Mouse (Mus musculus) inflammation-experienced regulatory T-cells, adult 6 months (primary cell): ENCODE results near the gene Synj1. TPM values are rescaled to one million over a fixed set of nuclear protein-coding genes. Genes with fewer than 3 reads are reported as not detected.

Experiments used
- ATAC-seq: one replicate; pipeline ENCODE4 v1.8.0; 2017
- polyA plus RNA-seq, 3 experiments: library from polyadenylated mRNA; unstranded; fragments of 100-300 nt; shearing (Covaris generic); gene quantifications; one replicate each; pipeline ENCODE4 v1.2.1; 2017

Gene Synj1
- polyA plus RNA-seq, result 10 to 100 TPM; 31.5 to 33.9 (median 33.2) TPM

DNA sequence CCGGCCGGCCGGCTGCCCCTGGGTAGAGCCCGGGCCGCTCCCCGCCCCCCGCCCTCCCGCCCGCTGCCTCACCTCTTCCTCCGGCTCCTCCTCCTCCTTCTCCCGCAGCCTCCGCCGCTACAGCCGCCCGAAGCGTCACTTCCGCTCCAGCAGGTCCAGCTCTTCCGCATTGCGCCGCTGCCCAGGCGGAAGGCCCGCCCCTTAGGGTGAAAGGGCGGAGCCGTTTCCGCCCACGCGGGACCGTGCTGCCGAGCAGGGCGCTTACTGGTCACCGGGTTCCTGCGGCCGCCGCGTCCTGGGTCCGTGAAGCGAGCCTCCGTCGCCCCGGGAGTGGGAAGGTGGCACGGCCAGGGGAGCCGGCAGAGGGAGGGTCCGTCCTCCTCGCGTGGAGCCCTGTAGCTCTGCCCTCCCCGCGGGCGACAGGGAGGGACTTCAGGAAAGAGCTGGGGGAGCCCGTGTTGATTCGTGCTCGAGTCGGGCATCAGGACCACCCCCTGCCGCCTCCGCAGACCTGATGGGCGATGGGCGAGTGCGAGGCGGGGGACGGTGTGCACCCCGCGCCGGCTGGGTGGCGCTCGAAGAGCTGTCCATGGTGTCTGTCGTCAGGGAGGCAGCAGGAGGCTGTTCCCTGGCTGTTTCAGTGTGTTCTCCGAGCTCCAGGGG is at the start of gene Synj1:
TSS of gene Synj1 (minus strand) at position 288 of the 663 bp plus-strand sequence.
- ATAC-seq, result peak; percentile 82

DNA sequence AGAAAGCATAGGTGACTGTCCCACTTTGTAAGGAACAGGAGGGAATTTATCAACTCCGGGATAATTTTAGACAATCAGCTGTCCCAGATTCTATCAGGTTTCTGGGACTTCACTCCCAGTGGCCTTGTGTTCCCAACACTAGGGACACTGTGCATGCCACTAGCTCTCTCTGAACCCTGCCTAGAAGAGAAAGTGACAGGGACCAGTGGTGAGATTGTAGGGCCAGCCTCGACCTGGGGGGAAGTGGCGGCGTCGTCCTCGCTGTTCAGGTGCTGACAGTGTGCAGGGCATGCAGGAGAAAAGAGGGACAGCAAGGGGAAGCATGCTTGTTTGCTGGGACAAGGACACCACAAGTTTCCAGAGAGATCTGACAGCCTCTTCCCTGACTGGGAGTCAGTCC is 46.6 kb upstream of the Synj1 start:
- no peak for ATAC-seq

DNA sequence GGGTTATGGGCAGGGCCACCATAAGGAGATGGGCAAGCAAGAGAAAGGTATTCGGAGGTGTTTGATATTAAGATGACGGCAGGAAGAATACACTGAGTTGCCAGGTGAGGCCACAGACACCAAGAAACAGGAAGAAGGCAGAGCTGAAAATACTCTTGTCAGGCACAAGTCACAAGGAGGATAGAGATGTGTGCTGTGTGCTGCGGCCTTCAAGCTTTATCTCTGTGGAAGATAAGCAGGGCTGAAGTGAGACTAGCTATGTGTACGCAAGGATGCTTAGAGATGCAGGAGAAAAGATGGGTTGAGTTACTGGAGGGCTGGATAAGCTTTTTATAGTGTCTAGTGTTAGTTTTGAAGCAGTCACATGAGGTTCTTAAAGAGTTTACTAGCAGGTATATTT is 46.2 kb upstream of the Synj1 start:
- peak; percentile 16 for ATAC-seq

DNA sequence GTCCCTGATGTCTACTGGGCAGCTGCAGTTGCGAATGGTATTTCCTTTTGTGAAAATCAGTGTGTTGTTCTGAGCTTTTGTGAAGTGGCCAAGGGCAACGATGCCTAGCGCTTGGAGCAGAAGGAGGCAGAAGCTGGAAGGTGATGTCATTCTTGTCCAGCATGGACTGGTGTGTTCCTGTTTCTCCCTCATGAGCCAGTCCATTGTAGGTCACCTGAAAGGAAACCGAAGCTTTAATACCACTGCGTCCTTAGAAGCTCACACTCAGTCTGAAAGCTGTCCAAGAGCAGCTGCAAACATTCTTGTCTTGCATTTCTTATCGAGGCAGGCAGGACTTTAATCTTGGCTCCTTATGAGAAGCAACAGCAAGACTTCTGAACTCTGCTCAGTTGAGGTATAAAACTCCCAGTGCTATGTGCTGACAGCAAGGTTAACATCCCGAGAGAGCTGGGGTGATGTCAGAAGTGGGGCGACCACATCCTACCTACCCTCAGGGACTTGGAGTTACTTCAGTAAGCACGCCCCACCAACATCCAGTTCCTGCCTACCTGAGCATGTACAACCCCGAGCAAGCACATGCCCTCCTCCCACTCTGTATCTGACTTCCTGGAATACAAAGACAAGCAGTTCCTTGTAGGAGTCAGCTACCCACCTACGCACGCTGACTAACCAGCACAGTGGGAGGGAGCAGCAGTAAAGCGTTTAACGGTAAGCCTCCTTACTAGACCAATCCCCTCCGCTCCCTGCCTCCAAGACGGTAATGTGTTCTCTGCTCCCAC is 45.1 kb upstream of the Synj1 start:
- peak; percentile 97 for ATAC-seq

DNA sequence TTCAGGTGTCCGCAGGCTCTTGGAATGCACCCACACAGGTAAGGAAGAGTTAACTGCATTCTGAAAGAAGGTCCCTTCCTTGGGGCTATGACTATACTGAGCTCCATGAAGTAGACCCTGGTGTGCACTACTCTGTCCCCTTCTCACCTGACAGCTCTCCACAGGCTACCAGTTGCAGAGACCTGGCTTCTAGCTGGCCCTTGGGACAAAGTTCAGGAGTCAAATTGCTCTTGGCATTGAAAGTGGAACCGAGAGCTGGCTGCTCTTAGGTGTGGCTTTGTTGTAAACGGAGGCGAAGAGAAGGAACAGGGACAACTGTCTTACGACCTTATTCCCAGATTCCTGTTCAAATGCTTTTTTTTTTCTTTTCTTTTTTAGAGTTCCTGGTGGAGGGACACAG is 44.0 kb upstream of the Synj1 start:
- no peak for ATAC-seq

DNA sequence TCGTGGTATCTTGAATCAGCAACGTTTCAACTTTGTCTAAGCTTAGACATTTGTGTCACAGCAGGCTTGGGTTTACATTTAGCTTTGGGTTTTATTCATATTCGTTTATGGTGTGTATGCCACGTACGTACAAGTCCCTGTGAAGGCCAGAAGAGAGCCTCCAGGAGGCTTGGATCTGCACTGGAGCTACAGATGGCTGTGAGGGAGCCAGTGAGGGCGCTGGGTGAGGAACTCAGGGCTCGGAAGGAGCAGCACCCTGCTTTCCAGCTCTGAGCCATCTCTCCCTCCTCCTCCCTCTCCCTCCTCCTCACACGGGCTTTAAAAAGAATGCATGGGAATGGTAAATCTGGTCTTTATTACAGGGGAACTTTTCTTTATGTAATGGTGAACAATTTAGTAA is 42.5 kb upstream of the Synj1 start:
- no peak for ATAC-seq

DNA sequence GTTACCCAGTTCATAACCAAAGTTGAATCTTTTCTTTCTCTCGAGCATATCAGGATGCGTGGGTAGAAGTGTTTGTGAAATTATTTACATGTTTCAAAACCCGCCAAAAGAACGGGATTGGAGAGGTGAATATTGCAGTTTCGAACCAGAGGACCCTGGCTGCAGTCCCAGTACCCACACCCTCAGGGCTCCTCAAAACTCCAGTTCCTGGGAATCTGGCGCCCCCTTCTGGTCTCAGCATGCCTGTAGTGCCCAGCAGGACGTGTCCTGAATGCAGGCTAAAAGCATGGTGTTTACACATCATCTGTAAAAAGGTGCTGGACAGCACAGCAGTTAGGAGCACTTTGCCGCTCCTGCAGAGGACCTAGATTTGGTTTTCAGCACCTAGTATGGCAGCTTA is 34.4 kb upstream of the Synj1 start:
- no peak for ATAC-seq

DNA sequence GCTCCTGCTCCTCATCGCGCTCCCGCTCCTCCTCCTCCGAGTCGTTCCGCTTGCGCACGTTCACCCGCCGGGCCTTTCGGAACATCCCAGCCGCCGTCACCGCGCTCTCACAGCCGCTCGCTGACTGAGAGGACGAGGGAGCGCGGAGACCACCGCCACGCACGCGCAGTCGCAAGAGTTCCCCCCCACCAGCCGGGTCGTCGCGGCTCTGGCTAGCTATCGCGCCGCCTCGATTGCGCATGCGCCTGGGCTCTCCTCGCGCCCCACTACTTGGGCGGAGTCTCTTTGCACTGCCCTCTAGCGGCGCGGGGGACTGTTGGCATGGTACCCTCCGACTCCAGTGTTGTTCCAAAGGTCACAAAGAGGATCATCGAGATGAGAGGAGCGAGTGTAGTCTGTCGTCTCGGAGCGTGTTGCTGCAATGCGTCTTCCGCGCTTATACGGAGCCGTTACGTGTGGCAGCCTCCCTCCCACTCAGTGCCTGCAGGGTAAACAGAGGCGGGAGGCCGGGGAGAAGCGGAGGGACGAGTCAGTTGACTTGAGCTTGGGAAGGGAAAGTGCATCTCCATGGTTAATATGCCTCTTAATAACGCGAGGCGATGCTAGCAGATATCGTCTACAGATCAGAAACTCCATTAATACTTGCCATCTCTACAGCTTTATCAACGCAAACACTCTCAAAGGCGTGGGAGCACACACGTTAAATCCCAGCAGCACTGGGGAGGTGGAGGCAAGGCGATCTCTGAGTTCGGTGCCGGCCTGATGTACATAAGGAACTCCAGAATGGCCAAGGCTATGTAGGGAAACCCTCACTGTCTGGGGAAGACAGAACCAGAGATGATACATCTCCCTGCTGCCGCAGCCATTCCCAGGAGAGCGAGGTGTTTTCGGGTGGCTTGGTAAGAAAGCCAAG is 33.4 kb upstream of the Synj1 start, which contains the start of gene Paxbp1:
TSS of gene Paxbp1 (minus strand) at position 274 of the 913 bp plus-strand sequence.
- peak; percentile 94 for ATAC-seq

DNA sequence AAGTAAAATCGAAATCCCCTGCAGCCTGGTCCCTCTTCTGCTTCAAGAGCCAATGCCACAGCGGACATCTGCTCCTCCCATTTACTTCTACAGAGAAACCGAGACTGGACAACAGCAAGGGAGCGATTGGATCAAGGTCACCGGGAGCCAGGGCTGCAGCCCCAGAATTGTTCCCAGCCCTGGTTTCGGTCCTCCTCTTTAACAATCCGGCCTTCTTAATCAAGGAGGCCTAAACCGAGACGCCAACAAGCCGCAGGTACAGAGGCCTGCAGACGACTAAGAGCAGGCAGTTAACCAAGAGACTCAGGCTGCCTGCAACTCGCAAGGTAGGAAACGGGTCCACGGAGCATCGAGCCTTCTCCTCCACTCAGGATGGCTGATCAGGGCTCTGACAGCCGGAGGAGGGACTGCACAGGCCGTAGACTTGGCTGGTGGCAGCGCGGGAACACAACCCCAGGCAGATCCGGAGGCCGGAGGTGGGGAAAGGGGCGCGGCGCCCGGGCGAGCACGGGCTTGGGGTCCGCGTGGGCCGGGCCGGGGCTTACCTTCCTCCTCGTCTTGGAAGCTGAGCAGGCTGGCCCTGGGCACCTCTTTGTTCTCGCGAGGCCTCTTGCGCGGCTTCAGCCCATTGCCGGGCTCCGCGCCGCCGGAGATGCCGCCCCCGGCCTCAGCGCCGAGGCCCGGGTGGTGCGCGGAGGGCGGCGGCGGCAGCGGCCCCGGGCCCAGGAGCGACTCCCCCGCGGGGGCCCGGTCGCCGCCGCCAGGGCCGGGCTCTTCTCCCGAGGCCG is 32.5 kb upstream of the Synj1 start:
- ATAC-seq, result peak; percentile 39

DNA sequence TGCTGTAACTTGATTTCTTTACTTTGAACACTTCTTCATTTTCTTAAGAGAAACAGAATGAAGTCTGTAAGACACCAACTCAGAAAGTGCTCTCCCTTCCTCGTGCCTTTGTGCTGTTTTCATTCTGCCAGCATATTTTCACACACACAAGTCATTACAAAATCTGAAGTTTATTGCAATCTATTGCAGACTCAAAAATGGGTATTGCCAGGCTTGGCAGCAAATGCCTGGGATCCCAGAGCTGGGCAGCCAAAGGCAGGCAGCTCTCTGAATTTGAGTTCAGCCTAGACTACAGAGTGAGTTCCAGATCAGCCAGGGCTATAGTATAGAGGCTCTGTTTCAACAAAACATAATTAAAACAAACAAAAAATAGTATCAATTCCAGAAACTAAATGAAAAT is 31.5 kb upstream of the Synj1 start:
- no peak for ATAC-seq

DNA sequence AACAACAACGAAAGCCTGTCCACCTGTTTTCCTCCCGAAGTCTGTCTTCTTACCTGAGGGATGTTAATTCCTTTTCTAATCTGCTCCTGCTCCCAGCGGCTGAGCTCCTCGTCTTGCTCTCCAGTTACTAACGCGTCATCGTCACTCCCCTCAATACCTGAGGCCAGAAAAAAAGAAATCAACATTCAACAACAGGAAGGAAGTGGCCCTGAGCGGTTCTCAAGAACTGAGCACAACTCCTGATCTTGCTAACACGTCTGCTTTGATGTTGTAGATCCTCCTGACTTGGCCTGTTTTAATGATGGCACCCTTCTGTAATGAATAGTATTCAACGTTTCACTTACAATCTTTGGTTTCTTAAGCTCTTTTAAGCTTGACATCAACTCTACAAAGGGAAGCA is 24.8 kb upstream of the Synj1 start:
- peak; percentile 56 for ATAC-seq

DNA sequence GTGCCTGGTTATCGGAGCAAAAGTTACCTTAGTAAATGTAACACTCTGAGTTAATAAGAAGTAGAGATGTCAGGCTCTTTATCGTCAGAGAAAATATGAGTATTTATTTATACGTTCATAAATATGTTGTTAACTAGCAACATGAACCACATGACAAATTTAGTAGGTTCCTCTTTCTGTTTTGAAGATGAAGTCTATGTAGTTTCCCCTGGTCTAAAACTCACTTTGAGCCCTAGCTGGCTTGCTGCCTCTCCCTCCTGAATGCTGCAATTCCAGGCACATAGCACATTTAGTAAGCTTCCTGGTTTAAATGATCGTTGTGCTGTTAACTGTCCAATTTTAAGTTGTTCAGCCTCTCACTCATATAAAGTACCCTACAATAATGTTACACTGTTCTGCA is 19.6 kb upstream of the Synj1 start:
- no peak for ATAC-seq

DNA sequence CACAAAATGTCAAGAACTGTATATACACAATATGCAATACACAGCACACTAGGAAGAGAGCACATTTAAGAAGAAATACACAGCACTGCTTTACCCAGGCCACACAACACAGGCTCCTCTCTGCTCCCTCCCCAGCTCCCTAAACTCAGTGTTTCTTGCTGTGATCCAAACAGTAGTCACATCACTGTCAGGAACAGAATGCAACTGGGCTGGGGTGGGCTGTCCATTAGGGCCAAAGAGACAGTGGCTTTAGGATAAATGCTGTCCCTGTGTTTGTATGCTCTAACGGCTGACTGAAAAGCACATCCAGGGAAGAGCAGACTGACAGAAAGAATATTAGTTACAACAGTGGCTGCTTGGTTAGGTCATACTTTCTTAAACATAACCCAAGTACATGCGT is 18.8 kb upstream of the Synj1 start:
- no peak for ATAC-seq

DNA sequence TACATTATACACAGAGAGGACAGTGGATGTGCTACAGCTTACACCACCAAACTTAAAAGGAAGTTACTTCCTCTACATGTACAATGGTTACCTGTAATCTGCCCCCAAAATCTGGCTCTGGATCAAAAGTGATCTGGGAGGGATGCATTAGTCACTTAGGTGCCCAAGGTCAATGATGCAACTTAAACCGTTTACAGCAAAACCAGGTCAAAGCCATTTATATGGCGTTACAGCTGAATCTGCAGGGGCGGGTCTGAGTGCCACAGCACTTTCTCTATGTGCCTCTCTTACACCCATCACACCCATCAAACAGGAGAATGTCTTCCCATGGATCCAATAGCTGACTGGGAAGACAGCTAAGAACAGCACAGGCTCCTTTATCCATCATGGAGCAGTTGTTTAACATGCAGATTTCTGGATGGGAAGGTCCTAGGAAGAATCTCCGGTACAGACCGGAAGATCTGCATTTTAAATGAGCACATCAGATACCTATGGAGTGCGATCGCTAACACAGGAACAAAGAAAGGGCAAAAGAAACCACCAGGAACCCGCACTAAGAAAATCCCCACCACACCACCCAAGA is 18.1 kb upstream of the Synj1 start:
- no peak for ATAC-seq

DNA sequence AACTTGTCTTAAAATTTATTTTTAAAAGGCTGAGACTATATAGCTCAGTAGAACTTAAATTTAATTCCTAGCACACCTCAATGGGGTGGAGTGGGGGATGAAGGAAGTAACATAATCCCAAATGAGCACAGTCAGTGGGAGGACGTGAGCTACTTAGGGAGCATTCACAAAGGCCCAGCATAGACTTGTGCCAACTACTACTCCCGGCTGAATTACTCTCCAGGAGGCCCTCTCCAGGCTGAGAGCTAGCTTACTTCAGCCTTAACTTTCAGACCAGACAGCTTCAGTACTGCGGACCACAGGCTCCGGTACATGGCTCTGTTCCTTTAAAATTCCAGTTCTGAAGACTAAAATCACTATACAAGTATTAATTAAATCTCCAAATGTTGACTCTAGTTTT is 15.2 kb upstream of the Synj1 start:
- no peak for ATAC-seq

DNA sequence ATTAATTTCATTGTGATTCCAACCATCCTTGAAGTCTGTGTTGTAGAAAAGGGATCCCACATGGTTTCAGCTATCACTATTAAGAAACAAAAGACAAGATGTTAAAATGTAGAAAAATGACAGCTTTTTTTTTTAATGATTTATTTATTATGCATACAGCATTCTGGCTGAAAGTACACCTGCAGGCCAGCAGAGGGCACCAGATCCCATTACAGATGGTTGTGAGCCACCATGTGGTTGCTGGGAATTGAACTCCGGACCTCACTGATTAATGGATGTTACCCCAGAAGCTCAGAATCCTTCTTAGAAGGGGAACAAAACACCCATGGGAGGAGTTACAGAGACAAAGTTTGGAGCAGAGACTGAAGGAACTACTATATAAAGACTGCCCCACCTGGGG is 12.3 kb upstream of the Synj1 start:
- peak; percentile 38 for ATAC-seq

DNA sequence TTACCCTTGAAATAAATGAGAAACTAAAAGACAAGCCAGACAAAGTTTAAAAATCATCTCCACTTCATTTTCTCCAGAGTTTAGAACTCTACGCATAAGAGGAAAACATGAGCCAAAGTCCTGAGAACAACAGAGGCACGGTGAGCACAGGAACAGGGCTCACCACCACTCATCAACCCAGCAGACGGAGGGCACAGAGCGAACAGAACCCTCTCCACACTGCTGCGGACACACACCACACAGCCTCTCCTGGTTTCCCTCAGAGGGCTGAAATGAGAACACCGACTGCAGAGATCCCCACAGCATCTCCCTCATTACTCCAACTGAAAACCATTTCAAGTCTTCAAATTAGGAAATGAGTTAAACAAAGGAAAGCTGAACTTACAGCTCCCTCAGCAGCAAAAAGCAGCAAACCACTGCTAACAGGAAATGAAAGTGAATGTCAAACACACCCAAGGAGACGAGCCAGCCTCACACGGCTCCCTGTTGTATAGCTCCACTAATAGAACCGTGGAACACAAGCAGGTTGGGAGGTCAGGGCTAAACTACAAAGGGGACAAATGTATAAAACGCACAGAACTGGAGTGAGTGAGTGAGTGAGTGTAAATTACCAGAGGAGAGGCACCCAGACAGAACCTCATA is 9.9 kb upstream of the Synj1 start:
- no peak for ATAC-seq

DNA sequence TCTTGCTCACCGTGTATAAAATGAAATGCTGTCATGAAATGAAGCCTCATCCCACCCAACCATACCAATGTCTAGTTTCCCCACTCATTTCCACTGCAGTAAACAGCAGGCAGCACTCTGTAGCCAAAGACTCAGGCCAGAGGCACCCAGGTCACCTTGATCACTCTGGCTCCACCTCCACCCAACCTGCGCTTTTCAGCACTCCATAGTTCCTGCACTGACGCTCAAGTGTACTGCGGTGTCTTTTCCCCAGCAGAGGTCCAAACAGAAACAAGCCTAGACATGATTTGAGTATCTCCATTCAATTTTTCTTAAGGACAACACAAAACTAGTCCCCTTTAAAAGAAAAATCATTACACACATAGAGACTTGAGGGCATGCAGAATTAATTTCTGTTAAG is 8.4 kb upstream of the Synj1 start:
- ATAC-seq, result no peak

DNA sequence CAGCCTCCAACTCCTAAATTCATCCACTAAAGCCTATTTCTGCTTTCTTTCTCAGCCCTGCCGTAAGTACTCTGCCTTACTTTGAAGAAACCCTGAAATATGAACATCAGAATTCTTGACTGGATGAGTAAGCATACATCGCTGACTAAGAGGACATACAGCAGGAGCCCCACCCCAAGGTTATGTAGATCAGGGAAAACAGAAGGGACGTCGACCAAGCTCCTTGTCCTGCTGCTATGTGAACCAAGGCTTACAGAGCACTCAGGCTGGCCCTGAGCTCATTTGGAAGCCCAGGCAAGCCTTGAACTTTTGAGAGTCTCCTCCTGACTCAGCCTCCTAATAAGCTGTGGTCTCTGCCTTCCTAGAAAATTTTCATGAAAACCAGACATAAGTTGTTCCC is 4.7 kb upstream of the Synj1 start:
- ATAC-seq, result no peak

DNA sequence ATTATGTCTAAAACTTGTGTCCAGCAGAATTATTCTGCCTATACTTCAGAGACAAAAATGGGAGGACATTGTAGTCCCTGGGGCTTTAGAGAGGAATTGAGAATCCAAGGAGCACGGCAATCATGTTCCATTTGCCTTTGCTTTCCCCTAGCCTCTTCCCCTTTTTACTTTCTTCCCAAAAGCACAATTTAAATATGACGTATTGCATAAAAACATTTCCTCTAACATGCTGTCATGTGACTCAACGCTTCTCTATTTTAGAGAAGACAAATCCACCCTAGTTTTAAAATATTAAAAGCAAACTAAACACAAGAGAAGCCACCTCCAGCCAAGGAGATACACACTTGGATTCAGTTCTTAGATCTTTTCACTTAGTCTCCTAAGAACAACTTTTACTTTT is 739 bp upstream of the Synj1 start:
- no peak for ATAC-seq

DNA sequence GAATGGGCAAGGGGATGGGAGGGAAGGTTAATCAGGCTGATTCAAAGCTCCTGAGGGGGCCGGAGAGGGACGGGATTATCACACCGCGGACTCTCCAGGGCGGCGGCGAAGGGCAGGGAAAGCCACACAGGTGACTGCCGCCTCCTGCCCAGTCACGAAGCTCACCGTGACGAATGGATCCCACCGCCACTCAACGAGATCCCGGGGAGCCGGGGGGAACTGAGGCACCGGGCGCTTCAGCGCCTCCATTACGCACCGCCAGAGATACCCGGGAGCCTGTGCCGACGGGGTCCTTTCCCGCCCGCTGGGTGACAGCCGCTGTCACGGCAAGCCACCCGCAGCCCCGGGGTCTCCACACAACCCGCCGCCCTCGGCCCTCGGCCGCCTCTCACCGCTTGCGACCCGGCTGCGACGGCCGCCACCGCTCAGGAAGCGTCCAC is 507 bp downstream of the Synj1 start:
- ATAC-seq, result peak; percentile 8
